Mouse (Mus musculus) left cerebral cortex, postnatal 25 days (tissue): Measurements from ENCODE around the gene Hist1h3d. TPM values are rescaled to one million over a fixed set of nuclear protein-coding genes. Genes with fewer than 3 reads are reported as not detected.
"Not testable (repeated sequence)": the region's sequence is repeated elsewhere in the genome, so short reads cannot be mapped to it uniquely, and the experiment has no call there.

Experiments
- DNase-seq, 2 experiments: peaks; one replicate each; pipeline ENCODE4 v3.0.0; 2022; ENCODE audit warnings: low spot score in 2 of 2, mixed read lengths in 1 of 2
- intact Hi-C: fragments of 180-260 bp; cut with DNase I; formaldehyde crosslinking; loops from one replicate; pipeline ENCODE4 v1.15.1; 2025
- total RNA-seq, 2 experiments: library from RNA; stranded (reverse); gene quantifications; 2 replicates each; pipeline ENCODE4 v1.2.3; 2021

The Hist1h3d gene
- total RNA-seq, 2 experiments from 2014 or later, result 7.2 to 10.5 TPM

GRCm38 (mm10) chr13:23561531-23561882, 14.1 kb upstream of the Hist1h3d start:
- intact Hi-C loops, DNase-seq: not testable (repeated sequence)

- intact Hi-C loops, result not testable (repeated sequence)
These were observed 13.5 kb upstream of the Hist1h3d start, which contains the start of gene Hist1h3e for GRCm38 (mm10) chr13:23561883-23562659. TSS of gene Hist1h3e (minus strand) at chr13:23562369.

GRCm38 (mm10) chr13:23562699-23563462, 12.7 kb upstream of the Hist1h3d start:
- intact Hi-C loops, result no loop called here
- peak; percentile 57 to 69 for DNase-seq

More at GRCm38 (mm10) chr13:23561883-23562659, 13.5 kb upstream of the Hist1h3d start, which contains the start of gene Hist1h3e:
- DNase-seq, result peak; percentile 95 to 98

- intact Hi-C loops, result no loop called here
- DNase-seq, result no peak
These were observed 11.1 kb upstream of the Hist1h3d start for GRCm38 (mm10) chr13:23564482-23564881.

GRCm38 (mm10) chr13:23570261-23571021, 5.1 kb upstream of the Hist1h3d start:
- intact Hi-C loops, DNase-seq: not testable (repeated sequence)

- peak; percentile 84 to 96 for DNase-seq
- intact Hi-C loops, result no loop called here
These were observed 4.5 kb upstream of the Hist1h3d start, which contains the start of the genes Hist1h2ae and Hist1h2bg for GRCm38 (mm10) chr13:23571022-23571503. TSS of gene Hist1h2ae (minus strand) at chr13:23571220. TSS of gene Hist1h2bg (plus strand) at chr13:23571396.

GRCm38 (mm10) chr13:23571504-23572217, 3.9 kb upstream of the Hist1h3d start:
- intact Hi-C loops, DNase-seq: not testable (repeated sequence)

- intact Hi-C loops, result no loop called here
- no peak for DNase-seq
These were observed 3.1 kb upstream of the Hist1h3d start for GRCm38 (mm10) chr13:23572218-23573033.

- DNase-seq, intact Hi-C loops: not testable (repeated sequence)
These were observed 2.3 kb upstream of the Hist1h3d start for GRCm38 (mm10) chr13:23573034-23573897.

- intact Hi-C loops, result loop anchor here (2.0 kb wide), 1 partner anchor 1857 kb away; the partner anchor contains the start of genes Hist1h2ai, Hist1h2bl and Hist1h3h
- peak; percentile 95 to 99 for DNase-seq
These were observed 1.6 kb upstream of the Hist1h3d start, which contains the start of the genes Hist1h2bf and Hist1h2ad for GRCm38 (mm10) chr13:23573898-23574524. TSS of gene Hist1h2bf (minus strand) at chr13:23574196. TSS of gene Hist1h2ad (plus strand) at chr13:23574381.

GRCm38 (mm10) chr13:23574546-23575170, 905 bp upstream of the Hist1h3d start:
- intact Hi-C loops, result loop anchor here (2.0 to 5.0 kb wide), 2 partner anchors 183 to 1858 kb away; partner anchors contain the start of genes Hist1h2ai, Hist1h2bl, Hist1h3h and Hist1h4b
- not testable (repeated sequence) for DNase-seq

- not testable (repeated sequence) for DNase-seq
- intact Hi-C loops, result loop anchor here (2.0 to 5.0 kb wide), 2 partner anchors 181 to 1859 kb away; partner anchors contain the start of genes Hist1h2ai, Hist1h2bl, Hist1h3h and Hist1h4b
These were observed 326 bp downstream of the Hist1h3d start for GRCm38 (mm10) chr13:23575864-23576313.

GRCm38 (mm10) chr13:23576351-23576881, 853 bp downstream of the Hist1h3d start:
- no peak for DNase-seq
- intact Hi-C loops, result loop anchor here (5.0 kb wide), 1 partner anchor 181 kb away; the partner anchor contains the start of gene Hist1h4b

- intact Hi-C loops, result loop anchor here (5.0 kb wide), 1 partner anchor 180 kb away; the partner anchor contains the start of gene Hist1h4b
- no peak for DNase-seq
These were observed 1.5 kb downstream of the Hist1h3d start for GRCm38 (mm10) chr13:23576906-23577639.
